Mouse (Mus musculus) MEL (cell line): ENCODE measurements around the gene H2-DMb1.

ENCODE experiments used
- CTCF ChIP-seq, 3 experiments: IDR thresholded peaks in 2 of 3; conservative IDR thresholded peaks in 1 of 3; 2 replicates each; pipeline ENCODE4 v1.5.1; 2011 to 2012; ENCODE audit warnings: low read length in 3 of 3, low read depth in 2 of 3, mild to moderate bottlenecking in 2 of 3, improper control_type of control experiment in 1 of 3, inconsistent platforms in 1 of 3, mixed read lengths in 1 of 3, moderate library complexity in 1 of 3; ENCODE audit not compliant: control insufficient read depth in 1 of 3, insufficient read depth in 1 of 3, poor library complexity in 1 of 3, severe bottlenecking in 1 of 3
- EP300 ChIP-seq, 2 experiments: IDR thresholded peaks; 2 replicates each; pipeline ENCODE4 v1.6.1; 2011; ENCODE audit warnings: improper control_type of control experiment in 2 of 2, low read length in 2 of 2, low read depth in 1 of 2, mild to moderate bottlenecking in 1 of 2
- JUND ChIP-seq: IDR thresholded peaks from 2 replicates; pipeline ENCODE4 v1.6.1; 2011; ENCODE audit warnings: low read depth, mild to moderate bottlenecking, improper control_type of control experiment, low read length
- MAFK ChIP-seq: IDR thresholded peaks from 2 replicates; pipeline ENCODE4 v1.6.1; 2011; ENCODE audit warnings: low read depth, mild to moderate bottlenecking, low read length, improper control_type of control experiment, borderline replicate concordance
- MYC ChIP-seq: IDR thresholded peaks from 2 replicates; pipeline ENCODE4 v1.6.1; 2011; ENCODE audit warnings: low read depth, mild to moderate bottlenecking, low read length, improper control_type of control experiment, moderate library complexity
- POLR2A ChIP-seq, 2 experiments: IDR thresholded peaks; 2 replicates each; pipeline ENCODE4 v1.6.1; 2011 to 2012; ENCODE audit warnings: low read length in 2 of 2, mild to moderate bottlenecking in 2 of 2, control low read depth in 1 of 2, improper control_type of control experiment in 1 of 2, low read depth in 1 of 2, moderate library complexity in 1 of 2; ENCODE audit not compliant: control insufficient read depth in 1 of 2, insufficient read depth in 1 of 2, poor library complexity in 1 of 2
- RAD21 ChIP-seq: IDR thresholded peaks from 2 replicates; pipeline ENCODE4 v1.6.1; 2011; ENCODE audit warnings: mild to moderate bottlenecking, low read depth, low read length, improper control_type of control experiment
- ZMIZ1 ChIP-seq: IDR thresholded peaks from 2 replicates; pipeline ENCODE4 v1.6.1; 2012; ENCODE audit warnings: low read depth, mild to moderate bottlenecking, inconsistent platforms, low read length, improper control_type of control experiment, moderate library complexity

DNA sequence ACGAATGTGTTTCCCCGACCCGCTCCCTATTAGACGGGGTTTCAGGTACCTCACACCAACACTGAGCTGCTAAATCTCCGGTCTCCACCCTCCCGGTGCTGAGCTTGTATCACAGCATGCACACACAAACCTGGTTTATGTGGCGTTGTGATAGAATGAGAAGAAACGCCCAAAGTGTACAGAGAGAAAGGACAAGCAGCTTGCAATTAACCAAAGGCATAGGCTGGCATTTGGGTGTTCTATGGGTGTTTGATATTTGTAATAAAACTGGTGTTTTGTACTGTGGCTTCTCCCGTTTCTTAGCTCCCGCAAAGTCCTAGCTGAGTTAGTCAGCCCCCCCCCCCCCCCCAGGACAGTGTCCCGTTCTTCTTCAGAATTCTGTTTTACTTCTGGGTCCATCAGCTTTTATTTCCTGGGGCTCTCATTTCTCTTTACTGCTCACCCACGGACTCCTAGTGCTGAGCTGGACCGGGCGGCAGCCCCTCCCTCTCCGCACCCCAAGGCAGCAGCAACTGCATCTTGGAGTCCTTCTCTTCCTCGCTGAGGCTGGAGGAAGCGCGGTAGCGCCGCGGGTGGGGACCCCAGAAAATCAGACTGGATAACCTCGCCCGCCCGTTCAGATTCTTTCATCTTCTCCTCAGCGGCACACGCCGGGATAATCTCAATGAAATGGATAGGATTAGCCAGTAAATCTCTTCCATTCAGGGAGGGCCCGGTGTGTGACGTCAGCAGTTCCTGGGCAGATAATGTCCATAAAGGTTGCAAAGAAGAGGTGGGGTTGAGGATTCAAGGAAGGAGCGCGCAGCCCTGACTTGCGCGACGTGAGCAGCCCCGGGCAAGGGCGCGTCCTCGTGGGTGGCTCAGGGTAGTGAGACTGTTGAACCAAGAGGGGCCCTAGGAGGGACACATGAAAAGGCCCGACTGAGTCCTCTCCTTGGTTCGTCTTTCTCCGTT lies 44.3 kb downstream of the H2-DMb1 start, which contains the start of gene Psmb8:
- TF ChIP-seq CTCF (IDR thresholded peaks at IDR 0.05 in 2 of 3, conservative IDR thresholded peaks at IDR 0.05 in 1 of 3; ENCODE audit: control insufficient read depth in 1 of 3, insufficient read depth in 1 of 3, low read depth in 2 of 3, low read length in 3 of 3, poor library complexity in 1 of 3, severe bottlenecking in 1 of 3) (no peak), JUND (0 out of 2 replicates have a peak, but pooled peaks have one; percentile 48), EP300 (IDR thresholded peaks at IDR 0.05; ENCODE audit: low read depth in 1 of 2, low read length in 2 of 2) (peak in 1 of 2 experiments; percentile 6; a peak in 1 of 4 replicates), RAD21 (no peak), MYC (0 out of 2 replicates have a peak, but pooled peaks have one; percentile 50), POLR2A (IDR thresholded peaks at IDR 0.05; ENCODE audit: control insufficient read depth in 1 of 2, insufficient read depth in 1 of 2, low read depth in 1 of 2, low read length in 2 of 2, poor library complexity in 1 of 2) (peak in 1 of 2 experiments; percentile 58; a peak in 1 of 4 replicates), MAFK (no peak), ZMIZ1 (peak; percentile 88)
